Mouse (Mus musculus): ENCODE measurements around the gene Cd53.

GRCm38 (mm10) chr3:106798079-106798478 lies 8.1 kb upstream of the Cd53 start:
- TF ChIP-seq CTCF (IDR thresholded peaks at IDR 0.05; ENCODE audit: borderline replicate concordance, insufficient read depth, low read depth, low read length) (no peak), POLR2A (IDR thresholded peaks at IDR 0.05; ENCODE audit: borderline replicate concordance, insufficient read depth, low read length) (no peak)

Measured in cerebellum, adult 2 months (tissue).